30 mouse cellular contexts compared by ENCODE assay signal in the genomic region with DNA sequence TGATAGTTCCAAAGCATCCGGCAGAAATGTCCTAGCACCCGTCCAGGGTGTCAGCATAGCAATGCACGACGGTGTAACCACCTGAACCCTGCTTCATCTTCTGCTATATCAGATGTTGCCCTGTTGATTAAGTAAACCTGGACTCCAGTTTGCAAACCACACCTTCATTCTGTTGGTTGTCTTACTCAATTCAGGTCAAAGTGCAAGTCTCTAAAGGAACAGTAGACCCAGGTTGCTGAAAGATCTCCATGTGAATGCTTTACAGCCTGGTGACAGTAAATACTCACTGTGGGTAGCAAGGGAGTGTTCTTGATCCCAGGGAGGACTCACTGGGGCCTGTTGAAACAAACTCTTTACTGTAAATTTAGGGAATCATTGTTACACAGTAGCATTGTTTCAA. TPM values are rescaled to one million over a fixed set of nuclear protein-coding genes. Genes with fewer than 3 reads are reported as not detected.
A peak's percentile ranks its signal among the peaks of the same experiment; 100 is the strongest.
DNase-seq lines count a peak whose midpoint lies in the region; ATAC-seq lines count a peak whose summit lies in the region.
"Had no signal": no experiment of that assay in that cellular context is flagged by ENCODE, and none has a peak within 500 bp of the region (broad histone marks: within the 10 kb centered on the region; RNA-seq: fewer than 3 reads in every experiment).

No protein-coding gene starts in this region.

- H3K4me1 ChIP-seq in intestine, embryonic 15.5 days (replicated peaks), result peaks cover 10% of the 10 kb centered on the region; the same call in 1 of the 2 replicates

- 0 out of 2 replicates have a peak, but pooled peaks cover 18% of the 10 kb centered on the region for H3K27me3 ChIP-seq in intestine, embryonic 15.5 days (replicated peaks)

- intact Hi-C loops in left cerebral cortex, postnatal 10 days (cut with DNase I), result no loop called here

- no peak overlapping the region for H3K4me2 ChIP-seq in intestine, embryonic 15.5 days (replicated peaks)
- H3K4me2 ChIP-seq: embryonic facial prominence, embryonic 13.5 days; forebrain, embryonic 12.5 days; forebrain, embryonic 15.5 days; heart, embryonic 13.5 days; hindbrain, embryonic 14.5 days had no signal

- WGBS in intestine, embryonic 15.5 days, result 65% methylated on average over 4 of the region's 4 CpGs
- 30% methylated on average over 4 of the region's 4 CpGs for WGBS in large intestine, adult 2 months

- peak; percentile 66 for ATAC-seq in intestine, embryonic 15.5 days
- ATAC-seq: activated CD4-positive, CD25-positive, alpha-beta regulatory T cell, adult 4 months; forebrain, embryonic 15.5 days; hindbrain, postnatal 0 days; inflammation-experienced regulatory T-cells, adult 6 months; Patski had no signal

- H3K9ac ChIP-seq in intestine, embryonic 15.5 days, result no peak overlapping the region
- H3K9ac ChIP-seq: embryonic facial prominence, embryonic 13.5 days; forebrain, embryonic 12.5 days; forebrain, embryonic 15.5 days; heart, embryonic 13.5 days; hindbrain, embryonic 14.5 days had no signal

- peak; percentile 13 for DNase-seq in cerebellum, adult 9-10 months
- no peak for DNase-seq in cerebellum, adult 11 months
- peak; percentile 5 for DNase-seq in ES-CJ7 (ENCODE audit: low read depth, low spot score)
- peak; percentile 70 for DNase-seq in large intestine, adult 2 months (ENCODE audit: low read depth, low spot score)
- no peak for DNase-seq in left cerebral cortex, postnatal 10 days (ENCODE audit: extremely low spot score in 1 of 2, low spot score in 2 of 2)
- DNase-seq in cerebellum, adult 11-12 months, result no peak
- no peak for DNase-seq in cerebellum, postnatal 10 days
- DNase-seq: adrenal gland, postnatal 10 days; adrenal gland, postnatal 36 days; cerebellum, adult 8-10 months; cerebellum, postnatal 36 days; embryo, embryonic 11 days; gastrocnemius, postnatal 25 days; heart, adult 18-20 months; heart, postnatal 14 days; heart, postnatal 4 days had no signal

- H3K36me3 ChIP-seq in intestine, embryonic 15.5 days, result no peaks in the 10 kb centered on the region
- H3K36me3 ChIP-seq: embryonic facial prominence, embryonic 10.5 days; embryonic facial prominence, embryonic 13.5 days; forebrain, embryonic 12.5 days; forebrain, embryonic 15.5 days; G1E; heart, embryonic 10.5 days; heart, embryonic 13.5 days had no signal

- H3K4me3 ChIP-seq in intestine, embryonic 15.5 days (replicated peaks), result no peak overlapping the region
- H3K4me3 ChIP-seq: embryonic facial prominence, embryonic 10.5 days; embryonic facial prominence, embryonic 13.5 days; erythroblast, embryonic 14.5 days; forebrain, embryonic 12.5 days; forebrain, embryonic 15.5 days; heart, embryonic 10.5 days; heart, embryonic 13.5 days had no signal

- H3K27ac ChIP-seq in intestine, embryonic 15.5 days, result peak overlapping the region; percentile 68
- H3K27ac ChIP-seq: embryonic facial prominence, embryonic 10.5 days; embryonic facial prominence, embryonic 13.5 days; forebrain, embryonic 12.5 days; forebrain, embryonic 15.5 days; heart, embryonic 10.5 days; heart, embryonic 13.5 days; hindbrain, embryonic 14.5 days; hindbrain, postnatal 0 days had no signal

- no peaks in the 10 kb centered on the region for H3K9me3 ChIP-seq in intestine, embryonic 15.5 days
- H3K9me3 ChIP-seq: embryonic facial prominence, embryonic 13.5 days; forebrain, embryonic 12.5 days; forebrain, embryonic 15.5 days; heart, embryonic 10.5 days; heart, embryonic 13.5 days had no signal

RNA-seq across cellular contexts. Expression of gene Epb41l3, which starts 1.4 kb away (rescaled TPM):
- 118 and 131 TPM in 2 replicates for polyA plus RNA-seq in intestine, embryonic 15.5 days (2015; fragmentation: Nextera tagmentation; extraction: Ambion mirVana)
- 37.9 and 163 TPM in 2 replicates for polyA plus RNA-seq in large intestine, adult 2 months (2012; rRNA removed)
- total RNA-seq in left cerebral cortex, postnatal 10 days (2021), result 100 to 1,000 TPM; 157 to 165 TPM
- polyA plus RNA-seq: G1E had no signal

Comparison
In these comparisons a context has a peak if more than half of its experiments do, and no peak if none do; other contexts are left out.
1. DNase-seq: peak in cerebellum, adult 9-10 months (single experiment), ES-CJ7 (single experiment) and large intestine, adult 2 months (single experiment); none in cerebellum, adult 11 months (single experiment), left cerebral cortex, postnatal 10 days (0 of 2), cerebellum, adult 11-12 months (single experiment) and cerebellum, postnatal 10 days (0 of 2).